Mouse (Mus musculus): ENCODE measurements around the gene Kcnk16. TPM values are rescaled to one million over a fixed set of nuclear protein-coding genes. Genes with fewer than 3 reads are reported as not detected.
A peak's percentile ranks its signal among the peaks of the same experiment; 100 is the strongest.
"Not testable (repeated sequence)": the region's sequence is repeated elsewhere in the genome, so short reads cannot be mapped to it uniquely, and the experiment has no call there.

The Kcnk16 gene
- total RNA-seq (2021), result not detected

DNA sequence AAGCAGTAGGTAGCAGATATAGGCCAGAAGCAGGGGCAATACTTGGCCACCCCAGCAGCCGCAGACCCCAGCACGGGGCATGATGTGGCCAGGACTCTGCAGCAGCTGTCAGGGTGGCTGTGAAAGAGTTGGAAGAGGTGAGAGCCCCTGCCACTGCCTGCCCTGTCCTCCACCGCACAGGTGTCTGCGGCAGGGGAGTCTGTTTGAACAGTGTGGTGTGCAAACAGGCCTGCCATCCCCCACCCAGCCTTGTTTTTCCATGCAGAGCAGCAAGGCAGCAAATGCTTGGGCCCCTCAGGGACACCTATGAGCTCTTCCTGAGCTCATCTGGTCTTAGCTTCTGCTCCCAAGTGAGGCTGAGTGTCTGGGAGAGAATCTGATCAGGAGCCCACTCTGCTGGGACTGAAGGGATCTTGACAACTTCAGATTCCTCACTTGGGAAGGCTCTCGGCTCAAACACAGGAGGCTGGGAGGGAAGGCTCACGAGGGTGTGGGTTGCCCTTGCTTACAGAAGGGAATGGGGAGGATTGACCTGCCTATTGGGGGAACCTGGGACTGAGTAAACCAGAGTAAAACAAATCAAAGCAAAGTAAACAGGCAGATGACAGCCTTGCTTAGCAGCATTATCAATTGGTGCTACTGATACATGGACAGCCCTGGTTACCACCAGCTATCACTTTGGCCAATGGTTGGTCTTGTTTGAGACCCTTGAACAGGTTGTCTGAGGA is at the start of gene Kcnk16:
Gene Kcnk16 (minus strand): TSS at position 118 of the 728 bp plus-strand sequence.
- intact Hi-C loops (cut with DNase I), result no loop called here
- DNase-seq (ENCODE audit: low spot score), result no peak

- intact Hi-C loops (cut with DNase I), result no loop called here
- no peak for DNase-seq (ENCODE audit: low spot score)
Observed at GRCm38 (mm10) chr14:20315137-20315536, 46.1 kb upstream of the Kcnk16 start.

- intact Hi-C loops (cut with DNase I); DNase-seq (ENCODE audit: low spot score): not testable (repeated sequence)
Observed at GRCm38 (mm10) chr14:20305085-20305484, 36.1 kb upstream of the Kcnk16 start.

DNA sequence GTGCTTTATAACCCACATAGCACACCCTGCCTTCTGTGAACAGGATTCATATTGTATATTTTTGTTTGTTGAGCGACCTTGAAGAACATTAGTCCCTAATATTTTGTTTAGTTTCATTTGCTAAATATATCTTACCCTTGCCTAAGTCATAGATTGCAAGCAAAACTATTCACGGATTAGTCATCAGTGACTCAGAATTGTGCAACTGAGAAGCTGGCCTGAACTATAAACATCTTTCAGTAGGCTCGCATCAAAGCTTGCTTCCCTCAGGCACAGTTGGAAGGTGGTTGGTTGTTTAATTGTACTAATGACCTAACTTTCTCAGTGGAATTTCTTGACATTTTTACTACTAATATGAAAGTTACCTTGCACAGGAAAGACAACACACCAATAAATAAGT is 29.1 kb upstream of the Kcnk16 start:
- intact Hi-C loops (cut with DNase I), result no loop called here
- no peak for DNase-seq (ENCODE audit: low spot score)

DNA sequence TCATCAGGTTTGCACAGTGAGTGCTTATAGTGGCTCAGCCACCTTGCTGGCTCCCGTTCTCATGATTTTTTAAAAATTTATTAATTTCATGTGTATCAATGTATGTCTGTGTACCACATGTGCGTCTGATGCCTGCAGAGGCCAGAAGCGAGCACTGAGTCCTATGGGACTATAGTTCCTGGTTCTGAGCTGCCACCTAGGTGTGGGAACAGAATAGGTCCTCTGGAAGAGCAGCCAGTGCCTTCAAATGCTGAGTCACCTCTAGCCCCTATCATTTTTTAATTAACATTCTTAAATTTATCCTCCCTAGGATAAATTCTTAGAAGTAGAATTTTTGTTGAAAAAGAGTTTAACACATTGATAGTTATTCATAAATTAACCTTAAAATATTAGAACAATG is 28.6 kb upstream of the Kcnk16 start:
- DNase-seq (ENCODE audit: low spot score), result no peak
- intact Hi-C loops (cut with DNase I), result no loop called here

- DNase-seq (ENCODE audit: low spot score), result no peak
- intact Hi-C loops (cut with DNase I), result no loop called here
Observed at GRCm38 (mm10) chr14:20294947-20295346, 25.9 kb upstream of the Kcnk16 start.

DNA sequence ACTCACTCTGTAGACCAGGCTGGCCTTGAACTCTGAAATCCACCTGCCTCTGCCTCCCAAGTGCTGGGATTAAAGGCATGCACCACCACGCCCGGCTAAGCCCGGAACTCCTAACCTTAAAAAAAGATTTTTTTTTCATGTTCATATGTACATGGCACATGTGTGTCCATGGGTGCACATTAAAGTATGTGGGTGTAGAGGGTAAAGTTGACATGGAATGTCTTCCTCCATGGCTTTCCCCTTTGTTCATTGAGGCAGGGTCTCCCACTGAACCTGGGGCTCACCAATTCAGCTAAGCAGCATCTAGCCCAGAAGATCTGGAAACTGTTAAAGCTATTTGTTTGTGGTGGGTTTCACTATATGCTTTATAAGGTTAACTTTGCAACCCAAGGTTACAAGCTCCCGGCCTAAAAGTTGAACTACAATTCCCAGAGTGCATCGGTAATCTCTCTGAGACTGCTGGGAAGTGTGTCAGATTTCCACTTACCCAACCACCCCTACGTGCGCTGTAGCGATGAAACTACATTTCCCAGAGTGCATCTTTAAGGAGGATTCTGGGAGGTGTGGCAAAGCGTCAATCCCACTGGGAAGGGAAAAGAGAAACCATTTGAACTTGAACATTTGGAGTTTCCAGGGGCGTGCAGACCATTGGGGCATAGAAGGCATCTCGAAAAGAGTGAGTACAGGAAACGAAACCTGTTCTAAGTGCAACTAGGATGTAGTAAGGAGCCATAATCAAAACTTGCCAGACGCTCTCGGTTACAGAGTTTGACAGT is 25.3 kb upstream of the Kcnk16 start, which contains the start of gene Nudt13:
Gene Nudt13 (plus strand): TSS at position 581 of the 776 bp plus-strand sequence.
- intact Hi-C loops (cut with DNase I), result no loop called here
- peak; percentile 80 for DNase-seq (ENCODE audit: low spot score)

GRCm38 (mm10) chr14:20291391-20291790 is 22.4 kb upstream of the Kcnk16 start:
- intact Hi-C loops (cut with DNase I), result no loop called here
- no peak for DNase-seq (ENCODE audit: low spot score)

DNA sequence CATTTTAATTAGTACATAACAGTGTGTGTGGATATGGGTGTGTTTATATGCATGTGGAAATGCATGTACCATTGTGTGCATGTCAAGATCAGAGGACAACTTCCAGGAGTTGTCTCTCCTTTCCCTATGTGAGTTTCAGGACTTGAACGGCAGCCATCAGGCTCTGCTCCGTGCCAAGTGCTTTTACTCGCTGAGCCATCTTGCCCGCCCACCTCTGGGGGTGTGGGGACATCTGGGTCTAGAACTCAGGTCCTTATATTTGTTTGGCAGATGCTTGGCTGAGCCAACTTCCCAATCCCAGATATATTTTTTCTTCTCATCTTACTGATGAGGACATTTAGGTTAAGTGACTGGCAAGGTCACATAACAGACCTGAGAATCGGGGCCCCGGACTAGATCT is 578 bp downstream of the Kcnk16 start:
- no peak for DNase-seq (ENCODE audit: low spot score)
- intact Hi-C loops (cut with DNase I), result no loop called here

DNA sequence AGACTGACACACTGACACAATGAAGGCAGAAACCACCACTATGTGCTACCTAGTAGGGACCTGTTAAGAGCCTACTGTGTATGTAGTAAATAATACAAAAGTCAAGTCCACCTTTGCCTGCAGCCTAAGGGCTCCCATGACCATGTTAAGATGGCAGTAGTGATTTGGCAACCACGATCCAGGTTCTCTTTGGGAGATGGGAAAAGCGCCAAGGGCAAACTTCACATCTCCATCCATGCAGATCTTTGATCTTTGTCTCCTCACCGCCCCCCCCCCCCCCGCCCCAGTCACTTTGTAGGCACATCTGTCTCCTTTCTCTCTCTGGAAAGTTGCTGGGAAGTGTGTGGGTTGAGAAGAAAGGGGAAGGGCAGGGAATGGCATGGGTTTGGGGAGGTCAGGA is 6.7 kb downstream of the Kcnk16 start:
- intact Hi-C loops (cut with DNase I), result no loop called here

DNA sequence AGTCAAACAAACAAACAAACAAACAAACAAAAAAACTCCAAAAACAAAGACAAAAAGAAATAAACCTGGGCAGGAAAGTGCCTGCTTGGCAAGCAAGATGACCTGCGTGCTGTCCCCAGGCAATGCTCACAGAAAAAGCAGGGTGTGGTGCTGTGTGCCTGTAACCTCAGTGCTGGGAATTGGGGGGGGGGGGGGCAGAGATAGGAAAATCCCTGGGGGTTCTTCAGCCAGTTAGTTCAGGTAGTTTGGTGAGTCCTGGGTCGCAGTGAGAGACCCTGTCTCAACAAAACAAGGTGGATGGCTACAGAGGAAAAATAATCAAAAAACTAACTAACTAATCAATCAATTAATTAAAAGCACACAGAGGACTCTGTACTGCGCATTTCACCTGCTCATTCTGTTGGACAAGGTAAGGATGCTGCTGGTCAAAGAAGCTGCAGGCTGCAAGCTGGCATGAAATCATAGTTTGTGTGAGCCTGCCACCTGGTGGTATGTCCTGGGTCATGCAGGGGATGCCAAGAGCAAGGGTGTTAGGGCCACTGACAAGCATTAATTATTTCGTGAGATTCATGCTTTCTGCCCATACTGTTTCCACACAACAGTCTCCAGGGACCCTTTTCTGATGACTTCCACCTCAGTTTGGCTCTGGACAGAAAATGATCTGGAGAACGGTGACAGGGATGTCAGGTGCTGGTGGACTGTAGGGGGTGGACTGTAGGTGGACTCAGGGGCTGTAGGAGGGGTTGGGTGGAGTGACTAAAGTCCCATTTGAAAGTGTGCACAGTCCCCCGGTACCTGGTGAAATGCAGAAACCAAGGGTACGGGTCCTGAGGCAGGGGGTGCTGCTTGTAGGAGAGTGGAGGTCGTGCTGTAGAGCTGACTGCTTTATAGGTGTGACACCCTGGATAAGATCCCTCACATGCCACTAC is 10.6 kb downstream of the Kcnk16 start:
- intact Hi-C loops (cut with DNase I), result loop anchor here (1.0 to 2.0 kb wide), 3 partner anchors 144 to 420 kb away; no protein-coding TSS in a partner anchor
- DNase-seq (ENCODE audit: low spot score), result no peak

More for the DNA sequence above, 6.7 kb downstream of the Kcnk16 start:
- DNase-seq (ENCODE audit: low spot score), result no peak

DNA sequence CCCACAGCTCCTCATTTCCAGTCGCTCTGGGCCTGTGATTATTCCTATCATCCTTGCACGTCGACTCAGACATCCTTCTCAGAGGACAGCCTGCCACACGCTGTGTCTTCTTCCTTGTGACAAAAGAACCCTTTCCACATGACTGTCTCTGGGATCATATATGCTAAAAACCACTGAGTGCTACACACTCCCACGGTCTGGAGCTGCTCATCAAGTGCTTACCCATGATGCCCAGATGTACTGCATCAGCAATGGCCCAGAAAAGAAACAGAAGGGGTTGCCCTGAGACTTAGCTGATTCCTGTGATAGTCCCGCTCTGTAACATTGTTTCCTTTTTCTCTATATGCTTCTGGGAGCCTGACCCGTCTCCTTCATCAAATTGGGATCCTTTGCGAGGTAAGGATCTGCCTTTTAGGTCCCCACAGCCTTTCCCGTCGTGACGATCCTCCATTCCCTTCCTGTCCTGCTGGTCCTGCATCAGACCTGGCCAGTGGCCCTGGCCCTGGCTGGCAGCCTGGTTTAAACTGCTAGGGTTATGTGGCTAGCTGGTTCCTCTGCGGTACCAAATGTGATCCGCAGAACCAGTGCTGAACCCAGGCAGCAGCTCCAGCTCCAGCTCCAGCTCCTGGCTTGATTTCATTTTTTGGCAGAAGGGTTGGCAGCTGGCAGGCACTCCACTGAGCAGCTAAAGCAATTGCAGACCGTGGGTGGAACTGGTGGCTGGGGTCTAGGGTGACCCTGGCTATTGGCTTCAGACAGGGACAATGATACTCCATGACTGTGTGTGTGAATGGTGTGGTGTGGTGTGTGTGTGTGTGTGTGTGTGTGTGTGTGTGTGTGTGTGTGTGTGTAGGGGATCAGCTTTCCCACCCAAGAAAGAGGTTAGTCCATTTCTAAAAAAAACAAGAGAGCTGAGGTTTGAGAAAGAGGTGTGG is 18.5 kb downstream of the Kcnk16 start:
- intact Hi-C loops (cut with DNase I), result no loop called here
- no peak for DNase-seq (ENCODE audit: low spot score)

DNA sequence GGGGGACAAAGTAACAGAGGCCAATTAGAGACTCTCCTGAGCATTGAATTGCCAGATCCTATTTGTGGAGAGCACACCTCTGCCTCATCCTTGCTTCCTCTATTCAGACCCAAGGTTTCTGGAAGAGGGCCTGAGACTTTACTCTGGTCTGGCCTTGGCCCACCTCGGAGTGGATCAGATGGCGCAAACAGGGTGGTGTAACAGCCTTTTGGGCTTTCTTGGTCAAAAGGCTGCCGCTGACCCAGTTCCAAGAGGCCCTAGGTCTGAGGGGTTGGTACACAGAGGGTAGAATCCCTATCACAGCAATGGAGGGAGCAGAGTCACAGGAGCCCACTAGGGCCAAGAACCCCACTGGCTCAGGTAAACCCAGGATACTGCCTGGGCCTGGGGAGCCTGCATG is 21.0 kb downstream of the Kcnk16 start:
- intact Hi-C loops (cut with DNase I), result no loop called here
- DNase-seq (ENCODE audit: low spot score), result no peak

- intact Hi-C loops (cut with DNase I), result no loop called here
- DNase-seq (ENCODE audit: low spot score), result peak; percentile 22
Observed at GRCm38 (mm10) chr14:20246811-20247266, 22.2 kb downstream of the Kcnk16 start.

GRCm38 (mm10) chr14:20245861-20246260 is 23.1 kb downstream of the Kcnk16 start:
- DNase-seq (ENCODE audit: low spot score), result no peak
- intact Hi-C loops (cut with DNase I), result no loop called here

GRCm38 (mm10) chr14:20245318-20245717 is 23.7 kb downstream of the Kcnk16 start:
- no peak for DNase-seq (ENCODE audit: low spot score)

GRCm38 (mm10) chr14:20243158-20243557 is 25.8 kb downstream of the Kcnk16 start:
- DNase-seq (ENCODE audit: low spot score), result no peak
- intact Hi-C loops (cut with DNase I), result loop anchor here (5.0 kb wide), 1 partner anchor 81 kb away; no protein-coding TSS in a partner anchor

More at GRCm38 (mm10) chr14:20245318-20245717, 23.7 kb downstream of the Kcnk16 start:
- intact Hi-C loops (cut with DNase I), result no loop called here

GRCm38 (mm10) chr14:20242454-20242853 is 26.5 kb downstream of the Kcnk16 start:
- intact Hi-C loops (cut with DNase I), result loop anchor here (5.0 kb wide), 1 partner anchor 80 kb away; no protein-coding TSS in a partner anchor
- DNase-seq (ENCODE audit: low spot score), result no peak

DNA sequence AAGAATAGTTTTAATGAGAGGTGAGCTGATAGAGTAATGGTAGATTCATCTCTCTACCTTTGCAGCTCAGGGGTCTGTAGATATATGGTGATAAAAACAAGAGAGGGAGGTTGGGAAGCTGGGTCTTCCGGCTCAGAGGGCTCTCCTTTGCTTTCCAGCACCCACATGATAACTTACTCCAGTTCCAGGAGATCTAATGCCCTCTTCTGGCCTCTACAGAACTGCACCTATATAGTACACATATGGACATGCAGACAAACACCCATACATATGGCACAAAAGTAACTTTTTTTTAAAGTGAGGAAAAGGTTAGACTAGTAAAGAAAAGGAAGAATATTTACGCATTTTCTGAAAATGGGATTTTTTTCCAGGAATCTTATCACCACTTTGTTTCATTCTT is 34.6 kb downstream of the Kcnk16 start:
- intact Hi-C loops (cut with DNase I), result no loop called here
- no peak for DNase-seq (ENCODE audit: low spot score)

Measured in heart, postnatal 25 days (tissue).